Mouse (Mus musculus) skeletal muscle tissue, adult 2 months (tissue): ENCODE data around the gene Afap1.

Source experiments
- DNase-seq: peaks from one replicate; pipeline ENCODE4 v3.0.0-alpha.2; 2012; ENCODE audit warnings: low read depth, low spot score

Afap1 gene

GRCm38 (mm10) chr5:35893093-35893804 is at the start of gene Afap1:
TSS of gene Afap1 (plus strand) at chr5:35893319.
- DNase-seq, result peak; percentile 98

- no peak for DNase-seq
Measured at GRCm38 (mm10) chr5:35851485-35851884, 41.6 kb upstream of the Afap1 start.

GRCm38 (mm10) chr5:35853463-35853862 is 39.7 kb upstream of the Afap1 start:
- no peak for DNase-seq

GRCm38 (mm10) chr5:35856245-35856644 is 36.9 kb upstream of the Afap1 start:
- peak; percentile 52 for DNase-seq

GRCm38 (mm10) chr5:35858069-35858468 is 35.0 kb upstream of the Afap1 start:
- DNase-seq, result peak; percentile 58

- DNase-seq, result peak; percentile 57
Measured at GRCm38 (mm10) chr5:35861456-35861855, 31.7 kb upstream of the Afap1 start.

GRCm38 (mm10) chr5:35869973-35870372 is 23.1 kb upstream of the Afap1 start:
- DNase-seq, result no peak

GRCm38 (mm10) chr5:35870408-35871012 is 22.6 kb upstream of the Afap1 start:
- peak; percentile 72 for DNase-seq

GRCm38 (mm10) chr5:35873382-35873781 is 19.7 kb upstream of the Afap1 start:
- no peak for DNase-seq

- DNase-seq, result peak; percentile 79
Measured at GRCm38 (mm10) chr5:35876236-35876635, 16.9 kb upstream of the Afap1 start.

- peak; percentile 54 for DNase-seq
Measured at GRCm38 (mm10) chr5:35879199-35879598, 13.9 kb upstream of the Afap1 start.

GRCm38 (mm10) chr5:35882391-35882790 is 10.7 kb upstream of the Afap1 start:
- DNase-seq, result no peak

- peak; percentile 57 for DNase-seq
Measured at GRCm38 (mm10) chr5:35884262-35884661, 8.9 kb upstream of the Afap1 start.

- DNase-seq, result no peak
Measured at GRCm38 (mm10) chr5:35884689-35885088, 8.4 kb upstream of the Afap1 start.

GRCm38 (mm10) chr5:35888959-35889358 is 4.2 kb upstream of the Afap1 start:
- no peak for DNase-seq

GRCm38 (mm10) chr5:35889641-35890040 is 3.5 kb upstream of the Afap1 start:
- no peak for DNase-seq

GRCm38 (mm10) chr5:35890985-35891730 is 2.0 kb upstream of the Afap1 start:
- no peak for DNase-seq

- no peak for DNase-seq
Measured at GRCm38 (mm10) chr5:35892363-35892762, 756 bp upstream of the Afap1 start.

GRCm38 (mm10) chr5:35893805-35894260 is 714 bp downstream of the Afap1 start:
- DNase-seq, result no peak

- peak; percentile 73 for DNase-seq
Measured at GRCm38 (mm10) chr5:35894295-35895047, 1.4 kb downstream of the Afap1 start.

GRCm38 (mm10) chr5:35895926-35896325 is 2.8 kb downstream of the Afap1 start:
- no peak for DNase-seq

GRCm38 (mm10) chr5:35896556-35896955 is 3.4 kb downstream of the Afap1 start:
- no peak for DNase-seq
